Mouse (Mus musculus) kidney, adult 2 months (tissue): ENCODE results near the gene Creg1.

ENCODE experiments used
- CTCF ChIP-seq: fragments of 200-500 bp; conservative IDR thresholded peaks from 2 replicates; pipeline ENCODE4 v1.5.1; 2011; ENCODE audit warnings: low read depth, mild to moderate bottlenecking, control low read depth, low read length, moderate library complexity, mixed read lengths; ENCODE audit not compliant: insufficient read depth, insufficient read length
- POLR2A ChIP-seq: fragments of 200-500 bp; IDR thresholded peaks from one replicate; pipeline ENCODE4 v1.6.1; 2011; ENCODE audit warnings: low read depth, low read length, control low read depth

GRCm38 (mm10) chr1:165810633-165811032, 47.1 kb downstream of the Creg1 start:
- TF ChIP-seq CTCF (no peak), POLR2A (no peak)
